Mouse (Mus musculus): ENCODE data around the gene Cep128.
"Not testable (repeated sequence)": the region's sequence is repeated elsewhere in the genome, so short reads cannot be mapped to it uniquely, and the experiment has no call there.

Gene Cep128

GRCm38 (mm10) chr12:91063337-91064015, 320.7 kb downstream of the Cep128 start:
- no peak for DNase-seq (ENCODE audit: low spot score in 2 of 2)

- DNase-seq (ENCODE audit: low spot score in 2 of 2): no peak
Observed at GRCm38 (mm10) chr12:91062681-91063080, 321.5 kb downstream of the Cep128 start.

- DNase-seq (ENCODE audit: low spot score in 2 of 2): no peak
Observed at GRCm38 (mm10) chr12:91059704-91060318, 324.4 kb downstream of the Cep128 start.

- no peak for DNase-seq (ENCODE audit: low spot score in 2 of 2)
Observed at GRCm38 (mm10) chr12:91056885-91057284, 327.3 kb downstream of the Cep128 start.

DNA sequence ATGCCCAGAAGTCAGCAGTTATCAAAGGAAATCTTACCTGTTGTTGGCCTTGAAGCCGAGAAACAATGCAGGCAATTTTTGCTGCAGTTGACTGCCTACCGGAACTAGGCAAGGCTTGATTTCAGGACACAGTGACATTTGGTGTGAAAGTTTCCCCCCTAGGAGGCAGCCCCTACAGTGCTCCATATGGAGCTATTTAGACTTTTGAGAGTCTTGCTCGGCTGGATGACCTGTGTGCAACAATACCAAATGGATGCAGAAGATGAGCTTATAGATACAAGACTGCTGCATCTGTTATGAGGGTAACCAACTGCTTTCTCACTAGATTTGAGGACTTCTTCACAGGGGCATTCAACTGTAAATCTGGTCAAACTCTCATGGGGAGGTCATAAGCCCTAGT, 331.9 kb downstream of the Cep128 start:
- no peak for DNase-seq (ENCODE audit: low spot score in 2 of 2)

- peak; percentile 8 to 22 for DNase-seq (ENCODE audit: low spot score in 2 of 2)
Observed at GRCm38 (mm10) chr12:91050593-91051325, 333.4 kb downstream of the Cep128 start.

DNA sequence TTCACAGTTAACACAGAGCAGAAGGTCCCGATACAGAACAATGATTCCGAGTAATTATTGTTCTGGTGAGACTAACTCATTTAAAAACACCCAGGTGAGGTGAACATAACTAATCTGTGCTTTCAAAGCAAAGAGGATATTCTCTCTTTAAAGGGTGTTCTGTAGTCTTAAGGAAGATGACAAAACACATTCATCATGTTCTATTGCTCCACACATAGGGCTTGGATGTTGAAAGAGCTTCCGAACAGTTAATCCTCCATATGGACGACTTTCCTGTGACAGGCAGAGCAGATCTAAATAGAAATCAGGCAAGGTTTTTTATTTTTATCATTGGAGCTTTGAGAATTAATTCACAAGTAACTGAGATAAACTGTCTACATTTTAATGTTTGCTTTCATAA, 342.8 kb downstream of the Cep128 start:
- no peak for DNase-seq (ENCODE audit: low spot score in 2 of 2)

DNA sequence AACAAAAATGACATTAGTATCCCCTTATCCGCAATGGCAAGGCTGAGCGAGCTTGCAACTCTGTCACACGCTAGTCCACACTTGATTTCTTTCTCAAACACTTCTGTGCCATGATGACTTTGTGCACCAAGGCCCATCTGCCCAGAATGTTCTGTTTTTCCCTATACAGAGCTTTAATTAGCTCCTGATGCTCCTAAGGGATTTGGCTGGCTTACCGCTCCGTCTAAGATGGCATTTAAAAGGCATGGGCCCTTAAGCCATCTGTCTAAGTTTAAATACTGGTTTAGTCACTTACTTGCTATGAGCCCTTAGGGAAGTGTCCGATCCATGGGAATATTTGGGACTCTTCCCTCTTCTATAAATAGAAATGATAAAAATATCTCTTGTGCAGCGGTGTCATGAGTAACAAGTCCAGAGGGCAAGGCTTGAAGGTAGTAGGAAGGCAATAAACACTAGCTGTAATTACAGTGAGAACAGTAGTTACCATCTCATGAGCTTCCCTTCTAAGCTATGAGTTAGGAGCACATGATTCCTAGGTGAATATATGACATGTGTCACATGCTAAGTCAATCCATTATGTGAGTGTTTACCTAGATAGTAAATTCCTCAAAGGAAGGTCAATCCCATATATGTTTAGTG, 343.8 kb downstream of the Cep128 start:
- DNase-seq (ENCODE audit: low spot score in 2 of 2): no peak

- DNase-seq (ENCODE audit: low spot score in 2 of 2): no peak
Observed at GRCm38 (mm10) chr12:91029116-91029515, 355.1 kb downstream of the Cep128 start.

GRCm38 (mm10) chr12:91027681-91028080, 356.5 kb downstream of the Cep128 start:
- DNase-seq (ENCODE audit: low spot score in 2 of 2): no peak

- DNase-seq (ENCODE audit: low spot score in 2 of 2): no peak
Observed at GRCm38 (mm10) chr12:91027100-91027499, 357.1 kb downstream of the Cep128 start.

GRCm38 (mm10) chr12:91015075-91015474, 369.1 kb downstream of the Cep128 start:
- no peak for DNase-seq (ENCODE audit: low spot score in 2 of 2)

DNA sequence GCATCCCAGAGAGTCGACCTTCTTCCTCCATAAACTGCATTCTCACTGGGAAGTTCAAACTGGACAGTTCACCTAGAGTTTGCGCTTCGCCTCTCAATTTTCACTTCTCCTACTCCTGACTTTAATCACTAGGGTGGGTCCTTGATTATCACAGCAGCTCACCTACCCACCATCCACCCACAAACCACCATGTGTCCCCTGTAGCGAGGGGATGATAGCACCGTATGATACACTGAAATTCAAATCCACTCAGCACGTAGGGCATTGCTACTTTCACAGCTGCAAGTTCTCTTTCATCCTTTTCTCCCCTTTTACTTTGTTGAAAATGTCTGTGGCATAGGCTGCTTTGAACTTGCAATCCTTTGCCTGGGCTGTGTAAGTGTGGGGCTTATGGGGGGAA, 371.2 kb downstream of the Cep128 start:
- DNase-seq (ENCODE audit: low spot score in 2 of 2): no peak

DNA sequence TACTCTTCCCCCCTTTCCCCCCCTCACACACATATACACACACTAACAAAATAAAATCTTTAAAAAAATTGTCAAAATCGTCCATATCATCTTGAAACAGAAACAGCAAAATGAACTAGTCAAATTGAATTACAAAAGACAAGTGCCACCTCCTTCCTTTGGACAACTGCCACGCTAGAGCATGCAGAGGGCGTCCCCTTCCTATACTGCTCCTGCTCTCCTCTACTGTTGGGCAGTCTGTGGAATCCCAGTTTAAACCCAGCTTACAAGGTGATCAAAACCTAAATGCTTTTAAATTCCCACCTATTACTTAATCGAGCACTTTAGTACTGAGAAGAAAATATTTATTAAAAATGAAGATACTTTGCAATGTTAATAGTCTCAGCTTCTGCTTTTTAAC, 372.0 kb downstream of the Cep128 start:
- DNase-seq (ENCODE audit: low spot score in 2 of 2): no peak

DNA sequence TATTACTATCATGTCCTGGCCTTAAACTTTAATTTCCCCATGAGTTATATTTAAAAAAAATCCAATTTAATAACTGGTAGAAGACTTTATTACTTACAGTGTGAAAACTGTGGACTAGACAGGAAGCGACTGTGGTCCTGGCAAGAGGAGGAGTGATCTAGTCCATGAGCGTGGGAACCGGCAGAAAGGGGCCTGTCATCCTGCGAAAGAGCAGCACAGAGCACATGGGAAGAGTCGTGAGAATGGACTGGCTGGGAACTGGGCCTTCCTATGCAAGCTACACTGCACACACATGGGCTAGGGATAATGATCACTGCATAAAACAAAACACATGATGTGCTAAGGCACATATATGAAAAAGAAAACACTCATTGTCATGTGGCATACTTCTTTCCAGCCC, 375.5 kb downstream of the Cep128 start:
- no peak for DNase-seq (ENCODE audit: low spot score in 2 of 2)

DNA sequence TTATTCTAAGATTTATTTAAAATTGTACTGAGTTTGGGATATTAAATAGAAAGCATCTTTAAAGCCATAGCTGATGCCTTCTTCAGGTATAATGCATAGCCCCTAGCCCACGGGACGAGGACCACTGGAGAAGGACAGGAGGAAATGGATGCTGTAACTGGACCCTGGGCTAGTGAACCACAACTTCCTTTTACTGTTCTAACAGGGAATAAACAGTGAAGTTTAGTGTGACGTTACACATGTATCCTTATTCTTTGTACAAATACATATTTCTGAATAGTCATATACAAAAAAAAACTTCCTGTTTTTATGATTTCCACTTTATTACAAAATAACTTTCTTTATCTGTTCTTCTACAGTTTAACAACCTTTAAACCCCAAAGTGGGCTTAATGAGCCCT, 376.0 kb downstream of the Cep128 start:
- DNase-seq (ENCODE audit: low spot score in 2 of 2): no peak

DNA sequence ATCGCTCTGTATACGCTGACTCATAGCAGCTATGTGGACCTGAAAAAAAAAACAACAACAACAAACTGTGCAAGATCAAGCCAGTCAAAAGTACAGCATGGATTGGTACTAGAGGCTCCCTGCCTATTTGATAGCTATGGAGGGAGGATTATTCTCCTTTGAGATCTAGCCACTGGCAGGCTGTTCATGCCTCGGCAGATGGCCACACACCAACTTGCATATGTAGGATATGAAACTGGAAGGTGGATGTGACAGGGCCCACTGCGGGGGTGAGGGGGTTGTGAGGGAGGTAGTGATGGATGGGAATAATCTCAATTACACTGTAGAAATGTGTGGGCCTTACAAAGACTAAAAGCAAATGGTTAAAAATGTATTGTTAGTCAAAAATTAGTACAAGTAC, 386.7 kb downstream of the Cep128 start:
- no peak for DNase-seq (ENCODE audit: low spot score in 2 of 2)

GRCm38 (mm10) chr12:90993331-90993730, 390.9 kb downstream of the Cep128 start:
- no peak for DNase-seq (ENCODE audit: low spot score in 2 of 2)

DNA sequence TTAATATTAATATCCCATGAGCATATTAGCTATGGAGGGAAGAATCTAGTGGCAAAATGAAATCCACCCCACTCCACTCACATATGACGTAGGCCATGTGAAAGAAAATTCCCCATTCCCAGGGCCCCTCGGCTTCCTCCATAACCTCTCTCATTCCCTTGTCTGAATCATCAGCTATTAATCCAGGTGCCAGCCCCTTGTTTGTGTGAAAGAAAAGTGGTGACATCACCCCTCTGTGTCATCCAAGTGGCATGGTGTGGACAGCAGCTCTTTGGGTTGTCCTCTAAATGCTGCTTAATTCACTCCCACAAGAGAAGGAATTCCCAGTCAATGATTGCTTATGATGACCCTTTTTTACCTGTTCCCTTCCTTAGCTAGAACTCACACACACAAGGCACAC, 396.4 kb downstream of the Cep128 start:
- no peak for DNase-seq (ENCODE audit: low spot score in 2 of 2)

DNA sequence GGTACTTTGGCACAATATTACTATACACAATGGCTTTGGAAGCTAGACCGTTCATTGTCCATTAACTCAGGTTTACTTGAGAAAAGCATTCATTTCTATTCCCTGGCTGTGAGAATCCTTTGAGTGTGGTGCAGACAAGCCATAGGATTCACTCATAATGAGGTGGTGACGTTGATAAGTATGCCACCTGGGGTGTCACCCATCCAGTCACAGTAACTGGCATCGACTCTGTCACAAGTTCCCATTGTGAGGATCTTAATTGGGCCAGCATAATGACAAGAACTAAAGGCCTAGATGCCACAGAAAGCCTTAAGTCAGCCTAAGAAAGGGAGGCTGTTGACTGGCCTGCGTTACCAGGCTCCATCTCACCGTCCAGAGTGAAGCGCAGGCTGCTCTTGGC, 396.9 kb downstream of the Cep128 start:
- no peak for DNase-seq (ENCODE audit: low spot score in 2 of 2)

GRCm38 (mm10) chr12:90982018-90982417, 402.2 kb downstream of the Cep128 start:
- DNase-seq (ENCODE audit: low spot score in 2 of 2): no peak

DNA sequence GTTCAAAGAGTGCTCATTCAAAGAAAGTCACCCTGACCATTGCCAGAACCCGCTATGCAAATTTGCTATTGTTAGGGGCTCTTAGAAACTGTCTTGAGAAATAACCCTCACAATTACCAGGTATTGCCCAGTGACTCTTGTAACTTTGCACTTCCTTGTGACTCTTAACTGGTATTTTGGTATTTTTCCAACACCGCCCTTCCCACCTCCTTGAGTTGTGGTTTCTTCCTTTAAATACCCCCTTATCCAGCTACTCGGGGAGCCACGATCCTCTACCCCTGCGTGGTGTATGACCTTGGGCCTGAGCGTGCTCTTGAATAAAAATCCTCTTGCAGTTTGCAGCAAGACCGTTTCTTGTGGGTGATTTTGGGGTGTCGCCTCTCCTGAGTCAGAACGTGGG, 407.8 kb downstream of the Cep128 start:
- not testable (repeated sequence) for DNase-seq (ENCODE audit: low spot score in 2 of 2)

DNA sequence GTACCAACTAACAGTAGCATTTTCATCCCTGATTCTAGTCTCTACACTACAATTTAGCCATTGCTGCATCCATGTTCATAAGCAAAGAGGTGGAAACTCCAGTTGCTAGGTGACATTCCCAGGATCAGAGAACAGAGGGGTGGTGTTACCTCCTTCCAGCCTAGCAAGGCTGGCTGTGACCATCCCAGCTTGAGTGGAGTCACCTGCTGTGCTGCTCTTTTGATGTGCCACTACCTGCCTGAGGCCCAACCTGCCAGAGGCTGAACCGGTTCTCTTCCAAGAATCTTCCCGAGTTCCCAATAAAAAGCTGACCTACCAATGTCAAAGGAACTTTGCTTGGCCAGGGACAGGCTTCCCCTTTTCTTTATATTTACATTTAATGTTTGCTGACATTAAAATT, 408.8 kb downstream of the Cep128 start:
- DNase-seq (ENCODE audit: low spot score in 2 of 2): no peak
